Mouse (Mus musculus) thymus, postnatal 36 days (tissue): ENCODE results near the gene Mdh2.

Experiments used
- DNase-seq, 2 experiments: peaks; one replicate each; pipeline ENCODE4 v3.0.0; 2022; ENCODE audit warnings: mixed read lengths in 2 of 2

Gene Mdh2

GRCm38 (mm10) chr5:135777796-135778470 lies 347 bp upstream of the Mdh2 start, which contains the start of gene Styxl1:
Gene Styxl1 (minus strand): TSS chr5:135778385.
- no peak for DNase-seq

GRCm38 (mm10) chr5:135780331-135780730 lies 2.1 kb downstream of the Mdh2 start:
- DNase-seq = no peak

- DNase-seq = no peak
Observed at GRCm38 (mm10) chr5:135782901-135783300, 4.6 kb downstream of the Mdh2 start.

- peak; percentile 69 to 81 for DNase-seq
Observed at GRCm38 (mm10) chr5:135793996-135794858, 15.9 kb downstream of the Mdh2 start.

GRCm38 (mm10) chr5:135794859-135795181 lies 16.5 kb downstream of the Mdh2 start:
- DNase-seq = no peak

- DNase-seq = no peak
Observed at GRCm38 (mm10) chr5:135799746-135800145, 21.5 kb downstream of the Mdh2 start.

GRCm38 (mm10) chr5:135800927-135801326 lies 22.6 kb downstream of the Mdh2 start:
- DNase-seq = no peak

GRCm38 (mm10) chr5:135802641-135803040 lies 24.4 kb downstream of the Mdh2 start:
- DNase-seq = no peak

GRCm38 (mm10) chr5:135803135-135803534 lies 24.9 kb downstream of the Mdh2 start:
- no peak for DNase-seq

- DNase-seq = no peak
Observed at GRCm38 (mm10) chr5:135803676-135804075, 25.4 kb downstream of the Mdh2 start.

- DNase-seq = no peak
Observed at GRCm38 (mm10) chr5:135804735-135805134, 26.5 kb downstream of the Mdh2 start.

- DNase-seq = peak; percentile 87 to 92
Observed at GRCm38 (mm10) chr5:135806555-135807262, 28.4 kb downstream of the Mdh2 start, which contains the start of gene Srrm3. Gene Srrm3 (plus strand): TSS chr5:135806890.

- DNase-seq = peak in 1 of 2 experiments; percentile 16
Observed at GRCm38 (mm10) chr5:135807263-135807637, 29.0 kb downstream of the Mdh2 start.

GRCm38 (mm10) chr5:135812991-135813390 lies 34.7 kb downstream of the Mdh2 start:
- no peak for DNase-seq

- no peak for DNase-seq
Observed at GRCm38 (mm10) chr5:135818491-135818890, 40.2 kb downstream of the Mdh2 start.

GRCm38 (mm10) chr5:135822316-135822944 lies 44.1 kb downstream of the Mdh2 start:
- DNase-seq = no peak

GRCm38 (mm10) chr5:135824517-135824916 lies 46.2 kb downstream of the Mdh2 start:
- DNase-seq = no peak

GRCm38 (mm10) chr5:135826225-135826624 lies 47.9 kb downstream of the Mdh2 start:
- DNase-seq = no peak

GRCm38 (mm10) chr5:135829381-135829780 lies 51.1 kb downstream of the Mdh2 start:
- DNase-seq = no peak

GRCm38 (mm10) chr5:135832729-135833128 lies 54.4 kb downstream of the Mdh2 start:
- DNase-seq = no peak

GRCm38 (mm10) chr5:135834769-135835491 lies 56.6 kb downstream of the Mdh2 start:
- peak; percentile 41 to 60 for DNase-seq

GRCm38 (mm10) chr5:135835492-135835858 lies 57.2 kb downstream of the Mdh2 start:
- no peak for DNase-seq
